Mouse (Mus musculus) forebrain, embryonic 11.5 days (tissue): ENCODE measurements around the gene Git2. TPM values are rescaled to one million over a fixed set of nuclear protein-coding genes. Genes with fewer than 3 reads are reported as not detected.

Experiments
- ATAC-seq: fragments of 200-750 bp; cut with Nextera tagmentation; replicated peaks from 2 replicates; pipeline ENCODE4 v1.8.0; 2017; ENCODE audit warnings: moderate TSS enrichment; ENCODE audit not compliant: low FRiP score
- DNase-seq: peaks from one replicate; pipeline ENCODE4 v3.0.0-alpha.2; 2017; ENCODE audit warnings: low spot score
- H3K27ac ChIP-seq: fragments of 300-500 bp; sonication (generic); 2 replicates; pipeline ENCODE4 v1.5.1; 2014; ENCODE audit warnings: low read depth, low read length
- H3K27me3 ChIP-seq: fragments of 300-500 bp; sonication (generic); 2 replicates; pipeline ENCODE4 v1.6.1; 2014; ENCODE audit warnings: mild to moderate bottlenecking, low read length, mixed read lengths; ENCODE audit not compliant: control insufficient read depth, insufficient read depth
- H3K36me3 ChIP-seq: fragments of 300-500 bp; sonication (generic); 2 replicates; pipeline ENCODE4 v1.6.1; 2014; ENCODE audit warnings: mild to moderate bottlenecking, low read length, moderate library complexity, mixed read lengths; ENCODE audit not compliant: control insufficient read depth, insufficient read depth
- H3K4me1 ChIP-seq: fragments of 300-500 bp; sonication (generic); replicated peaks from 2 replicates; pipeline ENCODE4 v1.6.1; 2014; ENCODE audit warnings: low read length, mixed read lengths; ENCODE audit not compliant: control insufficient read depth, insufficient read depth
- H3K4me2 ChIP-seq: fragments of 300-500 bp; sonication (generic); 2 replicates; pipeline ENCODE4 v1.6.1; 2014; ENCODE audit warnings: low read depth, mild to moderate bottlenecking, low read length, moderate library complexity, mixed read lengths; ENCODE audit not compliant: severe bottlenecking
- H3K4me3 ChIP-seq: fragments of 300-500 bp; sonication (generic); 2 replicates; pipeline ENCODE4 v1.5.1; 2014; ENCODE audit warnings: low read depth, low read length
- H3K9ac ChIP-seq: fragments of 300-500 bp; sonication (generic); 2 replicates; pipeline ENCODE4 v1.6.1; 2014; ENCODE audit warnings: low read length
- H3K9me3 ChIP-seq: fragments of 300-500 bp; sonication (generic); 2 replicates; pipeline ENCODE4 v1.6.1; 2016; ENCODE audit warnings: low read length, mixed read lengths; ENCODE audit not compliant: control insufficient read depth
- WGBS: fragments of 180-500 bp; shearing (Covaris S2); extraction: QIAGEN DNeasy Blood & Tissue Kit; methylation state at CpG from one replicate; pipeline ENCODE4 v1.1.7; 2014; 5-methylcytosine and 5-hydroxymethylcytosine counted together
- polyA plus RNA-seq: library from polyadenylated mRNA; unstranded; fragments of >200 nt; fragmentation: Nextera tagmentation; extraction: Ambion mirVana; gene quantifications from 2 replicates; pipeline ENCODE4 v1.2.1, GENCODE M21; 2014

Gene Git2
- polyA plus RNA-seq, 1 experiment from 2014 or later: 41.5 TPM

- H3K4me1 ChIP-seq: no peaks in the 10 kb centered on the region
- ATAC-seq (no peak), DNase-seq (peak; percentile 58)
- H3K36me3 ChIP-seq: no peaks in the 10 kb centered on the region
- 63% methylated on average over 14 of the region's 14 CpGs for WGBS
- no peak overlapping the region for H3K4me3 ChIP-seq
- H3K9me3 ChIP-seq: no peaks in the 10 kb centered on the region
- H3K27ac ChIP-seq: no peak overlapping the region
- no peak overlapping the region for H3K4me2 ChIP-seq
- H3K9ac ChIP-seq: no peak overlapping the region
- no peaks in the 10 kb centered on the region for H3K27me3 ChIP-seq
Measured at GRCm38 (mm10) chr5:114702403-114703392, 72.6 kb downstream of the Git2 start.

- H3K36me3 ChIP-seq: no peaks in the 10 kb centered on the region
- WGBS: 74% methylated on average over 7 of the region's 7 CpGs
- ATAC-seq (no peak), DNase-seq (no peak)
- no peaks in the 10 kb centered on the region for H3K27me3 ChIP-seq
- H3K27ac ChIP-seq: no peak overlapping the region
- H3K4me2 ChIP-seq: no peak overlapping the region
- H3K4me3 ChIP-seq: no peak overlapping the region
- H3K9ac ChIP-seq: no peak overlapping the region
- no peaks in the 10 kb centered on the region for H3K9me3 ChIP-seq
- no peaks in the 10 kb centered on the region for H3K4me1 ChIP-seq
Measured at GRCm38 (mm10) chr5:114699015-114699414, 76.3 kb downstream of the Git2 start.

GRCm38 (mm10) chr5:114698044-114698746 lies 77.1 kb downstream of the Git2 start:
- Histone ChIP-seq H3K36me3 (no peaks in the 10 kb centered on the region), H3K4me2 (no peak overlapping the region), H3K27me3 (no peaks in the 10 kb centered on the region), H3K9me3 (no peaks in the 10 kb centered on the region), H3K27ac (no peak overlapping the region), H3K4me1 (no peaks in the 10 kb centered on the region), H3K9ac (no peak overlapping the region), H3K4me3 (no peak overlapping the region)
- WGBS: 90% methylated on average over 19 of the region's 19 CpGs
- ATAC-seq (no peak), DNase-seq (no peak)

DNA sequence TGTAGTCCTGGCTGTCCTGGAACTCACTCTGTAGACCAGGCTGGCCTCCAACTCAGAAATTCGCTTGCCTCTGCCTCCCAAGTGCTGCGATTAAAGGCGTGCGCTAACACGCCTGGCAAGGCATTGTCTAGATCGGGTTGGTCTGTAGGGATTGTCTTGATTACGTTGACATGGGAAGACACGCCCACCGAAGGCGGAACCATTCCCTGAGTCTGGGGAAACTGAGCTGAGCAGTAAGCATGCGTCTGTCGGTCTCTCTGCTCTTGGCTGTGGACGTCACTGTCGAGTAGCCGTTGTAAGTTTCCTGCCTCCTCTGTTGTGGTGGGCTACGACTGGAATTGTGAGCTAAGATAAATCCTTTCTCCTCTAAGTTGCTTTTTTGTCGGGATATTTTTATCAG lies 78.4 kb downstream of the Git2 start:
- Histone ChIP-seq H3K9ac (no peak overlapping the region), H3K27me3 (no peaks in the 10 kb centered on the region), H3K4me3 (no peak overlapping the region), H3K4me2 (no peak overlapping the region), H3K27ac (no peak overlapping the region), H3K36me3 (no peaks in the 10 kb centered on the region), H3K4me1 (no peaks in the 10 kb centered on the region), H3K9me3 (no peaks in the 10 kb centered on the region)
- DNase-seq (no peak), ATAC-seq (no peak)
- 84% methylated on average over 17 of the region's 17 CpGs for WGBS

DNA sequence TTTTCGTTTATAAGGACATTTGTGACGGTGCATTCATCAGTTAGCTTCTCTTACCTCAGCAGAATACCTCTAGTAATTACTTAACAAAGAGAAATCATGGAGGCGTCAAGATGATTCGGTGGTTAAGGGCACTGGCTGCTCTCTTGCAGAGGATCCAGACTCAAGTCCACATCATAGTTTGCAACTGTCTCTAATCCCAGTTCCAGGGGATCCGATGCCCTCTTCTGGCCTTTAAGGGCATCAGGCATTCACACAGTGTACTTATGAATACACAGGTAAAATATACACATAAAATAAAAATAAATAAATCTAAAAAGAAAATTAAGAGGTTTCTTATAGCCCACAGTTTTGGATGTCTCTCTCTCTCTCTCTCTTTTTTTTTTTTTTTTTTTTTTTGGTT lies 79.5 kb downstream of the Git2 start:
- H3K27me3 ChIP-seq: no peaks in the 10 kb centered on the region
- no peaks in the 10 kb centered on the region for H3K4me1 ChIP-seq
- H3K27ac ChIP-seq: no peak overlapping the region
- no peaks in the 10 kb centered on the region for H3K9me3 ChIP-seq
- ATAC-seq (no peak), DNase-seq (no peak)
- no peak overlapping the region for H3K4me2 ChIP-seq
- WGBS: 69% methylated on average over 5 of the region's 5 CpGs
- H3K4me3 ChIP-seq: no peak overlapping the region
- H3K36me3 ChIP-seq: no peaks in the 10 kb centered on the region
- H3K9ac ChIP-seq: no peak overlapping the region

DNA sequence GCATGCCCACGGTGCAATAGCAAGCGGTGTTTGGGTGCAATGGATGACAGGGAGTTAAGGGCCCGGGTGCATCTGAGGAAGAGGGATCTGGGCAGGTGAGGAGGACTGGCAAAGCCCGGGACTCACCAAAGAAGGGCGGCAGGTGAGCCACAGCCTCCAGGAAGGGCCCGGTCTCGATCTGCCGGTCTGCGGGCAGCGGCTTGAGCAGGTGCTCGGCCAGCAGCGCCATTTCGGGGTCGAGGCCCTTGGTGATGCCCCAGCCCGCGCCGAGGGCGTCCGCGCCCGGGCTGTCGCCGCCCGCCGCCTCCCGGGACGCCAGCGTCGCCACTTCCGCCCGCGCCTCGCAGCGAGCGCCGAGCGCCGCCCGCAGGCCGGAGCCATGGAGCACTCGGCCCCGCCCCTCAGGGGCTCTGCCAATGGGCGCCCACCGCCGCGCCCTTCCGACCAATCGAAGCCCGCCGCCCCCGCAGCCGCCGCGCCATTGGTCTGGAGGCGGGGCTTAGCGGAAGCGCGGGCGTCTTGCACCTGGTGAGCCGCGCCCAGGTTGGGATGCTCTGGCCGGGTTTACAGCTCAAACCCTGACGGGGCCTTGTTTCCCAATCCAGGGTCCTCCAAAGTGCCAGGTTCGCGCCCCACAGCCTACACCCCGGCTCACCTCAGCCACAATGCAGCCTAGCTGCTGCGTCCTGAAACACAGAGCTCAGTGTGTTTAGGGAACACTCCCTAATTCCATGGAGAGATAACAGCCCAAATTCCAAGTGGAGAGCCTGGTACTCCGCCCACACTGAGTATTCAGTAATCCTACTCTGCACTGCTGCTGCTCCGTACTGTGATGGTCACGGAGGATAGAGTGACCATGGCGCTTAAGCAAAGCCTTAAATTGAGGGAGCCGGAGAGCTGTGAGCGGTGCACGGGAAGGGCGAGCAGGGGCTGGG lies 84.4 kb downstream of the Git2 start, which contains the start of gene Gltp:
TSS of gene Gltp (minus strand) at position 352 of the 935 bp plus-strand sequence.
- 5% methylated on average over 68 of the region's 75 CpGs for WGBS
- no peaks in the 10 kb centered on the region for H3K9me3 ChIP-seq
- peak; percentile 96 for DNase-seq
- peaks cover 8% of the 10 kb centered on the region for H3K4me1 ChIP-seq
- H3K27me3 ChIP-seq: no peaks in the 10 kb centered on the region
- H3K4me3 ChIP-seq: peak within 1 kb of the TSS; percentile 69
- no peaks in the 10 kb centered on the region for H3K36me3 ChIP-seq
- H3K27ac ChIP-seq: no peak within 1 kb of the TSS
- H3K4me2 ChIP-seq: peak within 1 kb of the TSS; percentile 93
- H3K9ac ChIP-seq: peak within 1 kb of the TSS; percentile 83
- peak; percentile 96 for ATAC-seq

DNA sequence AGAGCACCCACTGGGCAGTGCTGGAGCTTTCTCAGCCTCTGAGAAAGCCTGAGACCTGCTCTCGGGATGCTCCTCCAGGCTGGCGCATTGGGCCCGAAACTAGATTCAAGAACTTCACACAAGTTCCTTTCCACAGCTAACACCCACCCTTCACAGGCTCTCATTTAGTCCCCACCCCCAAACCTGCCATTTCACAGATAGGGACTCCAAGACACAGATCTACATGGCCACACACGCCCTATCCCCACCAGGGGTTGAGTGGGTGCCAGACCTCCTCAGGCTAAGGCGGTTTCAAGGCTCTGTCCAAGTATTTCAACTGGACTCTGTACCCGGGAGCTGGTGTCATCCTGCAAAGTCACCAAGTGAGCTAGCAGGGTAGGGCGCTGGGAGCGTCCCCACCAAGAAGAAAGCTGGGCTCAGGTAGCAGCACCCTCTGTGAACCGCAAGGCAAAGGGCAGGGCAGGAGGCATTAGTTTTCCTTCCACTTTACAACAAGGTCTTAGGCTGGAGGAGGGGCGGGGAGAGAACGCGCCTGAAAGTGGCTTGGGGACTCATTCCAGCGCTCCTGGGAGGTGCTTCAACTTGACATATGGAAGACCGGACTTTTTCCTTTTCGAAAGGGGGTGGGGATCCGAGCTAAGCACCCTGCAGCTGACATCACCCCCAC lies 85.5 kb downstream of the Git2 start:
- H3K27ac ChIP-seq: no peak overlapping the region
- DNase-seq (no peak), ATAC-seq (no peak)
- WGBS: 21% methylated on average over 16 of the region's 16 CpGs
- no peaks in the 10 kb centered on the region for H3K9me3 ChIP-seq
- no peaks in the 10 kb centered on the region for H3K36me3 ChIP-seq
- peak overlapping the region; percentile 69 for H3K4me3 ChIP-seq
- H3K27me3 ChIP-seq: no peaks in the 10 kb centered on the region
- H3K9ac ChIP-seq: peak overlapping the region; percentile 83
- peak overlapping the region; percentile 93 for H3K4me2 ChIP-seq
- H3K4me1 ChIP-seq: peaks cover 8% of the 10 kb centered on the region
